ENCODE assay signal across 14 mouse cellular contexts in genomic region chr12:83764519-83764918, GRCm38 (mm10). TPM values are rescaled to one million over a fixed set of nuclear protein-coding genes. Genes with fewer than 3 reads are reported as not detected.
A peak's percentile ranks its signal among the peaks of the same experiment; 100 is the strongest.
DNase-seq lines count a peak whose midpoint lies in the region; ATAC-seq and TF ChIP-seq lines count a peak whose summit lies in the region.
"Had no signal": no experiment of that assay in that cellular context is flagged by ENCODE, and none has a peak within 500 bp of the region (broad histone marks: within the 10 kb centered on the region; RNA-seq: fewer than 3 reads in every experiment).

No protein-coding gene starts in this region.

- no peaks in the 10 kb centered on the region for H3K27me3 ChIP-seq in forebrain, embryonic 15.5 days
- H3K27me3 ChIP-seq in forebrain, embryonic 16.5 days (replicated peaks; ENCODE audit: control insufficient read depth, insufficient read depth, low read length), result no peaks in the 10 kb centered on the region
- H3K27me3 ChIP-seq in kidney, embryonic 14.5 days (ENCODE audit: control insufficient read depth, insufficient read depth, low read length), result no peaks in the 10 kb centered on the region
- H3K27me3 ChIP-seq in liver, embryonic 16.5 days (ENCODE audit: control insufficient read depth, insufficient read depth, low read depth, low read length), result peaks cover 22% of the 10 kb centered on the region
- H3K27me3 ChIP-seq: embryonic facial prominence, embryonic 12.5 days had no signal

- no peak overlapping the region for H3K4me3 ChIP-seq in forebrain, embryonic 15.5 days
- H3K4me3 ChIP-seq in forebrain, embryonic 16.5 days (replicated peaks; ENCODE audit: low read length), result no peak overlapping the region
- no peak overlapping the region for H3K4me3 ChIP-seq in kidney, embryonic 14.5 days (ENCODE audit: low read length)
- peak overlapping the region; percentile 63; the same call in 1 of the 2 replicates for H3K4me3 ChIP-seq in brown adipose tissue, adult 24 weeks (ENCODE audit: insufficient read depth, low read depth, low read length)
- peak overlapping the region; percentile 48; the same call in 1 of the 2 replicates for H3K4me3 ChIP-seq in liver, embryonic 16.5 days (ENCODE audit: low read depth, low read length)
- no peak overlapping the region for H3K4me3 ChIP-seq in layer of hippocampus, adult 2 months

- TF ChIP-seq CTCF in layer of hippocampus, adult 2 months (conservative IDR thresholded peaks at IDR 0.05), result no peak

- 83% methylated on average over 10 of the region's 10 CpGs for whole genome bisulfite sequencing in forebrain, embryonic 15.5 days
- WGBS in forebrain, embryonic 16.5 days, result 84% methylated on average over 10 of the region's 10 CpGs
- 76% methylated on average over 10 of the region's 10 CpGs for WGBS in kidney, embryonic 14.5 days
- 56% methylated on average over 10 of the region's 10 CpGs for WGBS in liver, embryonic 16.5 days (ENCODE audit: insufficient replicate concordance)

- ATAC-seq in forebrain, embryonic 15.5 days (replicated peaks), result no peak
- no peak for ATAC-seq in forebrain, embryonic 16.5 days
- no peak for ATAC-seq in kidney, embryonic 14.5 days (ENCODE audit: low FRiP score, low TSS enrichment)
- ATAC-seq in liver, embryonic 16.5 days (ENCODE audit: low read depth), result no peak
- ATAC-seq in granulocyte monocyte progenitor cell, adult 5-6 weeks (replicated peaks; ENCODE audit: poor library complexity, severe bottlenecking), result no peak

- H3K4me1 ChIP-seq in forebrain, embryonic 15.5 days, result peaks cover 18% of the 10 kb centered on the region
- peaks cover 16% of the 10 kb centered on the region for H3K4me1 ChIP-seq in forebrain, embryonic 16.5 days (replicated peaks; ENCODE audit: control insufficient read depth, insufficient read depth, low read length)
- peaks cover 43% of the 10 kb centered on the region for H3K4me1 ChIP-seq in kidney, embryonic 14.5 days (ENCODE audit: control insufficient read depth, insufficient read depth, low read length)
- peaks cover 11% of the 10 kb centered on the region for H3K4me1 ChIP-seq in brown adipose tissue, adult 24 weeks (ENCODE audit: control insufficient read depth, insufficient read depth, insufficient read length, low read length)
- peaks cover 6% of the 10 kb centered on the region for H3K4me1 ChIP-seq in liver, embryonic 16.5 days (ENCODE audit: control insufficient read depth, low read depth, low read length)

- 0 out of 2 replicates have a peak overlapping the region, but pooled peaks have one; percentile 66 for H3K4me2 ChIP-seq in forebrain, embryonic 15.5 days (replicated peaks)
- H3K4me2 ChIP-seq in forebrain, embryonic 16.5 days (ENCODE audit: low read length), result no peak overlapping the region
- peak overlapping the region; percentile 64; the same call in 1 of the 2 replicates for H3K4me2 ChIP-seq in kidney, embryonic 14.5 days (replicated peaks; ENCODE audit: low read depth, low read length)
- peak overlapping the region; percentile 57 for H3K4me2 ChIP-seq in liver, embryonic 16.5 days (ENCODE audit: low read depth, low read length)

- no peaks in the 10 kb centered on the region for H3K36me3 ChIP-seq in forebrain, embryonic 15.5 days
- no peaks in the 10 kb centered on the region for H3K36me3 ChIP-seq in forebrain, embryonic 16.5 days (ENCODE audit: control insufficient read depth, insufficient read depth)
- no peaks in the 10 kb centered on the region for H3K36me3 ChIP-seq in kidney, embryonic 14.5 days (ENCODE audit: control insufficient read depth, insufficient read depth, low read length)
- H3K36me3 ChIP-seq in liver, embryonic 16.5 days (ENCODE audit: control insufficient read depth, insufficient read depth), result no peaks in the 10 kb centered on the region
- H3K36me3 ChIP-seq: embryonic facial prominence, embryonic 12.5 days; midbrain, embryonic 12.5 days had no signal

- H3K9me3 ChIP-seq in forebrain, embryonic 15.5 days, result no peaks in the 10 kb centered on the region
- H3K9me3 ChIP-seq in forebrain, embryonic 16.5 days (ENCODE audit: control insufficient read depth, low read length), result no peaks in the 10 kb centered on the region
- no peaks in the 10 kb centered on the region for H3K9me3 ChIP-seq in kidney, embryonic 14.5 days (ENCODE audit: control insufficient read depth, low read length)
- H3K9me3 ChIP-seq in liver, embryonic 16.5 days (replicated peaks; ENCODE audit: control insufficient read depth, low read length), result no peaks in the 10 kb centered on the region
- H3K9me3 ChIP-seq: embryonic facial prominence, embryonic 12.5 days; midbrain, embryonic 12.5 days had no signal

- no peak overlapping the region for H3K9ac ChIP-seq in forebrain, embryonic 15.5 days (replicated peaks)
- no peak overlapping the region for H3K9ac ChIP-seq in forebrain, embryonic 16.5 days (replicated peaks; ENCODE audit: low read depth, low read length)
- no peak overlapping the region for H3K9ac ChIP-seq in kidney, embryonic 14.5 days (ENCODE audit: low read depth, low read length)
- H3K9ac ChIP-seq in liver, embryonic 16.5 days (ENCODE audit: low read depth, low read length), result no peak overlapping the region
- H3K9ac ChIP-seq: midbrain, embryonic 12.5 days had no signal

- H3K27ac ChIP-seq in forebrain, embryonic 15.5 days (replicated peaks), result no peak overlapping the region
- H3K27ac ChIP-seq in forebrain, embryonic 16.5 days (ENCODE audit: low read length), result no peak overlapping the region
- no peak overlapping the region for H3K27ac ChIP-seq in kidney, embryonic 14.5 days (ENCODE audit: low read depth, low read length)
- H3K27ac ChIP-seq in brown adipose tissue, adult 24 weeks (replicated peaks; ENCODE audit: low read depth, low read length), result no peak overlapping the region
- H3K27ac ChIP-seq in liver, embryonic 16.5 days (ENCODE audit: low read length), result no peak overlapping the region
- no peak overlapping the region for H3K27ac ChIP-seq in layer of hippocampus, adult 2 months
- H3K27ac ChIP-seq: embryonic facial prominence, embryonic 12.5 days; midbrain, embryonic 12.5 days had no signal

- DNase-seq in kidney, adult 11 months, result no peak
- no peak for DNase-seq in layer of hippocampus, adult 2 months (ENCODE audit: low spot score in 2 of 2)
- DNase-seq: adrenal gland, adult 8-10 months; cerebellum, adult 11-12 months; gastrocnemius, postnatal 36 days had no signal

RNA-seq across cellular contexts. Expression of gene Papln, which starts 1.1 kb away (rescaled TPM):
- 0.15 and 0.20 TPM in 2 replicates for polyA plus RNA-seq in forebrain, embryonic 15.5 days (2015; fragmentation: Nextera tagmentation; extraction: Ambion mirVana)
- 0.16 and 0.30 TPM in 2 replicates for polyA plus RNA-seq in forebrain, embryonic 16.5 days (2015; fragmentation: Nextera tagmentation; extraction: Ambion mirVana)
- 0.31 and 0.53 TPM in 2 replicates for polyA plus RNA-seq in kidney, embryonic 14.5 days (2014; fragmentation: Nextera tagmentation; extraction: Ambion mirVana)
- polyA plus RNA-seq in brown adipose tissue, adult 24 weeks (2012; ENCODE audit: insufficient read depth, insufficient read length, missing spikeins), result 0.59 TPM in 1 of 2 replicates, not detected in the other
- 1.3 and 1.7 TPM in 2 replicates for polyA plus RNA-seq in liver, embryonic 16.5 days (2015; fragmentation: Nextera tagmentation; extraction: Ambion mirVana)
- total RNA-seq in granulocyte monocyte progenitor cell, adult 5-6 weeks (2014; fragmentation: Nextera tagmentation), result not detected in 2 replicates
- not detected in 2 replicates for total RNA-seq in granulocyte monocyte progenitor cell, adult 5-6 weeks (2017)
- 1 to 10 TPM; 2.4 to 4.0 TPM for total RNA-seq in layer of hippocampus, adult 2 months (2021)
- polyA plus RNA-seq: limb, embryonic 11.5 days had no signal

Comparison
In these comparisons a context has a peak if more than half of its experiments do, and no peak if none do; other contexts are left out.
1. H3K4me3 ChIP-seq: peak in brown adipose tissue, adult 24 weeks (single experiment) and liver, embryonic 16.5 days (single experiment); none in forebrain, embryonic 15.5 days (single experiment), forebrain, embryonic 16.5 days (single experiment), kidney, embryonic 14.5 days (single experiment) and layer of hippocampus, adult 2 months (single experiment).